Mouse (Mus musculus) forebrain, postnatal 0 days (tissue): Measurements from ENCODE around the gene Gm21750. TPM values are rescaled to one million over a fixed set of nuclear protein-coding genes. Genes with fewer than 3 reads are reported as not detected.

Experiments used
- ATAC-seq: fragments of 200-750 bp; cut with Nextera tagmentation; 2 replicates; pipeline ENCODE4 v1.8.0; 2017; ENCODE audit warnings: mild to moderate bottlenecking, moderate library complexity
- DNase-seq: peaks from one replicate; pipeline ENCODE4 v3.0.0-alpha.2; 2015
- H3K27ac ChIP-seq: fragments of 300-500 bp; sonication (generic); 2 replicates; pipeline ENCODE4 v1.5.1; 2014; ENCODE audit warnings: low read depth, mild to moderate bottlenecking, antibody characterized with exemption, low read length, moderate library complexity, mixed read lengths
- H3K27me3 ChIP-seq: fragments of 300-500 bp; sonication (generic); 2 replicates; pipeline ENCODE4 v1.6.1; 2014; ENCODE audit warnings: mild to moderate bottlenecking, low read length, mixed read lengths; ENCODE audit not compliant: insufficient read depth
- H3K36me3 ChIP-seq: fragments of 300-500 bp; sonication (generic); 2 replicates; pipeline ENCODE4 v1.6.1; 2014; ENCODE audit warnings: mild to moderate bottlenecking, moderate library complexity; ENCODE audit not compliant: insufficient read depth
- H3K4me1 ChIP-seq: fragments of 300-500 bp; sonication (generic); 2 replicates; pipeline ENCODE4 v1.6.1; 2014; ENCODE audit warnings: antibody characterized with exemption; ENCODE audit not compliant: insufficient read depth
- H3K4me2 ChIP-seq: fragments of 300-500 bp; sonication (generic); 2 replicates; pipeline ENCODE4 v1.6.1; 2014; ENCODE audit warnings: low read depth, mild to moderate bottlenecking, moderate library complexity
- H3K4me3 ChIP-seq: fragments of 300-500 bp; sonication (generic); 2 replicates; pipeline ENCODE4 v1.5.1; 2014; ENCODE audit warnings: low read depth, low read length, mixed read lengths
- H3K9ac ChIP-seq: fragments of 300-500 bp; sonication (generic); 2 replicates; pipeline ENCODE4 v1.6.1; 2014; ENCODE audit warnings: mild to moderate bottlenecking
- H3K9me3 ChIP-seq: fragments of 300-500 bp; sonication (generic); 2 replicates; pipeline ENCODE4 v1.6.1; 2016; ENCODE audit warnings: low read length
- CTCF ChIP-seq: sonication (generic); IDR thresholded peaks from 2 replicates; pipeline ENCODE4 v1.5.1; 2016; ENCODE audit warnings: antibody characterized with exemption, control low read depth, low read depth
- WGBS: fragments of 180-500 bp; shearing (Covaris S2); extraction: QIAGEN DNeasy Blood & Tissue Kit; methylation state at CpG from one replicate; pipeline ENCODE4 v1.1.7; 2014; 5-methylcytosine and 5-hydroxymethylcytosine counted together
- polyA plus RNA-seq: library from polyadenylated mRNA; unstranded; fragments of >200 nt; fragmentation: Nextera tagmentation; extraction: Ambion mirVana; gene quantifications from 2 replicates; pipeline ENCODE4 v1.2.1, GENCODE M21; 2015
- total RNA-seq: library from RNA; depleted of rRNA; stranded (reverse); fragments of >200 nt; gene quantifications from 2 replicates; pipeline ENCODE4 v1.2.3, GENCODE M21; 2014

The Gm21750 gene
- total and polyA plus RNA-seq, 2 experiments from 2014 or later = not detected

- Histone ChIP-seq H3K36me3 (no peaks in the 10 kb centered on the region), H3K9me3 (no peaks in the 10 kb centered on the region), H3K27ac (no peak overlapping the region), H3K4me2 (no peak overlapping the region), H3K9ac (no peak overlapping the region), H3K27me3 (no peaks in the 10 kb centered on the region), H3K4me3 (no peak overlapping the region), H3K4me1 (no peaks in the 10 kb centered on the region)
- no peak for ATAC-seq
- no peak for TF ChIP-seq CTCF
- whole genome bisulfite sequencing = 82% methylated on average over 3 of the region's 3 CpGs
- DNase-seq = no peak
These were observed 26.7 kb upstream of the Gm21750 start for GRCm38 (mm10) chr14:73634356-73634755.

- no peak for DNase-seq
- H3K27ac ChIP-seq = no peak overlapping the region
- no peaks in the 10 kb centered on the region for H3K27me3 ChIP-seq
- no peak overlapping the region for H3K9ac ChIP-seq
- ATAC-seq = no peak
- TF ChIP-seq CTCF = no peak
- no peaks in the 10 kb centered on the region for H3K4me1 ChIP-seq
- H3K9me3 ChIP-seq = no peaks in the 10 kb centered on the region
- no peaks in the 10 kb centered on the region for H3K36me3 ChIP-seq
- no peak overlapping the region for H3K4me3 ChIP-seq
- no peak overlapping the region for H3K4me2 ChIP-seq
These were observed 23.6 kb upstream of the Gm21750 start for GRCm38 (mm10) chr14:73637460-73637859.

- H3K27me3 ChIP-seq = no peaks in the 10 kb centered on the region
- no peak for ATAC-seq
- H3K36me3 ChIP-seq = no peaks in the 10 kb centered on the region
- TF ChIP-seq CTCF = no peak
- H3K9ac ChIP-seq = no peak overlapping the region
- no peak overlapping the region for H3K4me3 ChIP-seq
- WGBS = 88% methylated on average over 4 of the region's 4 CpGs
- no peak overlapping the region for H3K27ac ChIP-seq
- H3K9me3 ChIP-seq = no peaks in the 10 kb centered on the region
- H3K4me1 ChIP-seq = no peaks in the 10 kb centered on the region
- H3K4me2 ChIP-seq = no peak overlapping the region
- DNase-seq = no peak
These were observed 10.8 kb upstream of the Gm21750 start for GRCm38 (mm10) chr14:73650179-73650578.

- H3K4me2 ChIP-seq = no peak overlapping the region
- H3K9me3 ChIP-seq = no peaks in the 10 kb centered on the region
- H3K27me3 ChIP-seq = no peaks in the 10 kb centered on the region
- H3K4me3 ChIP-seq = no peak overlapping the region
- ATAC-seq = no peak
- no peak overlapping the region for H3K27ac ChIP-seq
- no peaks in the 10 kb centered on the region for H3K4me1 ChIP-seq
- TF ChIP-seq CTCF = no peak
- H3K36me3 ChIP-seq = no peaks in the 10 kb centered on the region
- WGBS = 78% methylated on average over 2 of the region's 2 CpGs
- H3K9ac ChIP-seq = no peak overlapping the region
- no peak for DNase-seq
These were observed 9.1 kb downstream of the Gm21750 start for GRCm38 (mm10) chr14:73670091-73670490.

- 50% methylated on average over 4 of the region's 4 CpGs for WGBS
- H3K36me3 ChIP-seq = no peaks in the 10 kb centered on the region
- no peaks in the 10 kb centered on the region for H3K4me1 ChIP-seq
- DNase-seq = no peak
- H3K4me3 ChIP-seq = no peak overlapping the region
- ATAC-seq = no peak
- no peak for TF ChIP-seq CTCF
- no peaks in the 10 kb centered on the region for H3K9me3 ChIP-seq
- no peak overlapping the region for H3K9ac ChIP-seq
- H3K27me3 ChIP-seq = no peaks in the 10 kb centered on the region
- no peak overlapping the region for H3K27ac ChIP-seq
- H3K4me2 ChIP-seq = no peak overlapping the region
These were observed 26.7 kb downstream of the Gm21750 start for GRCm38 (mm10) chr14:73687726-73688125.

GRCm38 (mm10) chr14:73688427-73688826 is 27.4 kb downstream of the Gm21750 start:
- Histone ChIP-seq H3K27me3 (no peaks in the 10 kb centered on the region), H3K27ac (no peak overlapping the region), H3K36me3 (no peaks in the 10 kb centered on the region), H3K4me1 (no peaks in the 10 kb centered on the region), H3K4me2 (no peak overlapping the region), H3K9ac (no peak overlapping the region), H3K9me3 (no peaks in the 10 kb centered on the region), H3K4me3 (no peak overlapping the region)
- WGBS = 60% methylated on average over 2 of the region's 2 CpGs
- ATAC-seq = no peak
- TF ChIP-seq CTCF = no peak
- DNase-seq = no peak

- peak; percentile 90 for TF ChIP-seq CTCF
- H3K4me1 ChIP-seq = no peaks in the 10 kb centered on the region
- H3K9me3 ChIP-seq = no peaks in the 10 kb centered on the region
- no peak overlapping the region for H3K4me2 ChIP-seq
- no peak overlapping the region for H3K27ac ChIP-seq
- DNase-seq (peak; percentile 70), ATAC-seq (peak; percentile 74; the same call in 1 of the 2 replicates)
- no peak overlapping the region for H3K4me3 ChIP-seq
- H3K36me3 ChIP-seq = no peaks in the 10 kb centered on the region
- WGBS = 56% methylated on average over 1 of the region's 1 CpGs
- H3K9ac ChIP-seq = no peak overlapping the region
- no peaks in the 10 kb centered on the region for H3K27me3 ChIP-seq
These were observed 39.2 kb downstream of the Gm21750 start for GRCm38 (mm10) chr14:73700256-73700655.
